Mouse (Mus musculus): ENCODE data around the gene Ankrd31.

DNA sequence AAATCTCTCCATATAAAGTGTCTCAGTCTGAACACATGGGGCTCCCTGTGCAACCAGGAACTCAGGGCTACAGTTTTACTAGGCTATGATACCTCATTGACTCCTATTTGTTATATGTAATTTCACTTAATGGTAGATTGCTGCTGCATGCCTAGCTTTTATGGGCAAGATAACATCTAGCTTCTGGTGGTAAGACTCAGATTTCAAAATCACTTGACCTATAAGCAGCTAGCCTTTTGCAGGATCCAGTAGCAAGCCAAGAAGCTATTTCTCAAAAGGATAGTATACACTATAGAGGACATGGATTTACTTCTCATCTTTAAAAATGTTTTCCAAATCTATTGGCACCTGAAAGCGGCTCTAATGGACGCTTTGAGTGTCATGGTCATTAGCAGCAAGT, 31.8 kb upstream of the Ankrd31 start:
- TF ChIP-seq POLR2A (IDR thresholded peaks at IDR 0.05; ENCODE audit: low read depth, low read length) (no peak), CTCF (conservative IDR thresholded peaks at IDR 0.05; ENCODE audit: insufficient read depth, insufficient read length, low read depth, low read length) (no peak)

Data from kidney, adult 2 months (tissue).